Mouse (Mus musculus) left cerebral cortex, postnatal 14 days (tissue): Measurements from ENCODE around the gene 9530077C05Rik. TPM values are rescaled to one million over a fixed set of nuclear protein-coding genes. Genes with fewer than 3 reads are reported as not detected.
"Not testable (repeated sequence)": the region's sequence is repeated elsewhere in the genome, so short reads cannot be mapped to it uniquely, and the experiment has no call there.

ENCODE experiments used
- DNase-seq, 2 experiments: peaks; one replicate each; pipeline ENCODE4 v3.0.0; 2021 to 2022; ENCODE audit warnings: low spot score in 2 of 2, mixed read lengths in 1 of 2
- intact Hi-C: fragments of 180-260 bp; cut with DNase I; formaldehyde crosslinking; loops from one replicate; pipeline ENCODE4 v1.15.1; 2025
- total RNA-seq, 2 experiments: library from RNA; stranded (reverse); gene quantifications; 2 replicates each; pipeline ENCODE4 v1.2.3; 2021

The 9530077C05Rik gene
- total RNA-seq, 2 experiments from 2014 or later: 7.4 to 8.1 TPM

- intact Hi-C loops: loop anchor here (5.0 to 10.0 kb wide), 2 partner anchors 94 to 176 kb away; no protein-coding TSS in a partner anchor
- DNase-seq: not testable (repeated sequence)
Observed at GRCm38 (mm10) chr9:22408344-22408743, 3.0 kb upstream of the 9530077C05Rik start.

- no peak for DNase-seq
- intact Hi-C loops: loop anchor here (5.0 to 10.0 kb wide), 2 partner anchors 95 to 177 kb away; no protein-coding TSS in a partner anchor
Observed at GRCm38 (mm10) chr9:22409501-22409900, 1.8 kb upstream of the 9530077C05Rik start.

GRCm38 (mm10) chr9:22416187-22416586 is 4.9 kb downstream of the 9530077C05Rik start:
- intact Hi-C loops: no loop called here
- DNase-seq: no peak

GRCm38 (mm10) chr9:22417547-22417946 is 6.2 kb downstream of the 9530077C05Rik start:
- no peak for DNase-seq
- intact Hi-C loops: no loop called here

- no peak for DNase-seq
- intact Hi-C loops: no loop called here
Observed at GRCm38 (mm10) chr9:22419877-22420276, 8.6 kb downstream of the 9530077C05Rik start.

- intact Hi-C loops: no loop called here
- DNase-seq: no peak
Observed at GRCm38 (mm10) chr9:22420491-22420890, 9.2 kb downstream of the 9530077C05Rik start.

GRCm38 (mm10) chr9:22422559-22422958 is 11.2 kb downstream of the 9530077C05Rik start:
- DNase-seq: no peak
- intact Hi-C loops: no loop called here

GRCm38 (mm10) chr9:22423507-22423906 is 12.2 kb downstream of the 9530077C05Rik start:
- DNase-seq: no peak
- intact Hi-C loops: no loop called here

GRCm38 (mm10) chr9:22424196-22424595 is 12.9 kb downstream of the 9530077C05Rik start:
- intact Hi-C loops: no loop called here
- DNase-seq: no peak

- DNase-seq: no peak
- intact Hi-C loops: no loop called here
Observed at GRCm38 (mm10) chr9:22424719-22425118, 13.4 kb downstream of the 9530077C05Rik start.

GRCm38 (mm10) chr9:22428028-22428665 is 16.8 kb downstream of the 9530077C05Rik start:
- intact Hi-C loops: no loop called here
- DNase-seq: no peak

- DNase-seq: no peak
- intact Hi-C loops: no loop called here
Observed at GRCm38 (mm10) chr9:22428666-22429410, 17.5 kb downstream of the 9530077C05Rik start.

- intact Hi-C loops: no loop called here
- no peak for DNase-seq
Observed at GRCm38 (mm10) chr9:22429533-22430241, 18.4 kb downstream of the 9530077C05Rik start.

- no peak for DNase-seq
- intact Hi-C loops: no loop called here
Observed at GRCm38 (mm10) chr9:22430315-22430840, 19.1 kb downstream of the 9530077C05Rik start.

- intact Hi-C loops: no loop called here
- DNase-seq: no peak
Observed at GRCm38 (mm10) chr9:22433221-22433620, 21.9 kb downstream of the 9530077C05Rik start.

GRCm38 (mm10) chr9:22434101-22434500 is 22.8 kb downstream of the 9530077C05Rik start:
- DNase-seq: no peak
- intact Hi-C loops: no loop called here

- DNase-seq: no peak
- intact Hi-C loops: no loop called here
Observed at GRCm38 (mm10) chr9:22438826-22439225, 27.5 kb downstream of the 9530077C05Rik start.

- no peak for DNase-seq
- intact Hi-C loops: no loop called here
Observed at GRCm38 (mm10) chr9:22443157-22443556, 31.8 kb downstream of the 9530077C05Rik start.

GRCm38 (mm10) chr9:22445123-22445522 is 33.8 kb downstream of the 9530077C05Rik start:
- intact Hi-C loops: no loop called here
- no peak for DNase-seq

GRCm38 (mm10) chr9:22447213-22447612 is 35.9 kb downstream of the 9530077C05Rik start:
- intact Hi-C loops: no loop called here
- DNase-seq: no peak
